Mouse (Mus musculus): ENCODE measurements around the gene Pisd. TPM values are rescaled to one million over a fixed set of nuclear protein-coding genes. Genes with fewer than 3 reads are reported as not detected.

Gene Pisd
- total and polyA plus RNA-seq, 2 experiments from 2014 or later, result 89.0 to 94.5 TPM

DNA sequence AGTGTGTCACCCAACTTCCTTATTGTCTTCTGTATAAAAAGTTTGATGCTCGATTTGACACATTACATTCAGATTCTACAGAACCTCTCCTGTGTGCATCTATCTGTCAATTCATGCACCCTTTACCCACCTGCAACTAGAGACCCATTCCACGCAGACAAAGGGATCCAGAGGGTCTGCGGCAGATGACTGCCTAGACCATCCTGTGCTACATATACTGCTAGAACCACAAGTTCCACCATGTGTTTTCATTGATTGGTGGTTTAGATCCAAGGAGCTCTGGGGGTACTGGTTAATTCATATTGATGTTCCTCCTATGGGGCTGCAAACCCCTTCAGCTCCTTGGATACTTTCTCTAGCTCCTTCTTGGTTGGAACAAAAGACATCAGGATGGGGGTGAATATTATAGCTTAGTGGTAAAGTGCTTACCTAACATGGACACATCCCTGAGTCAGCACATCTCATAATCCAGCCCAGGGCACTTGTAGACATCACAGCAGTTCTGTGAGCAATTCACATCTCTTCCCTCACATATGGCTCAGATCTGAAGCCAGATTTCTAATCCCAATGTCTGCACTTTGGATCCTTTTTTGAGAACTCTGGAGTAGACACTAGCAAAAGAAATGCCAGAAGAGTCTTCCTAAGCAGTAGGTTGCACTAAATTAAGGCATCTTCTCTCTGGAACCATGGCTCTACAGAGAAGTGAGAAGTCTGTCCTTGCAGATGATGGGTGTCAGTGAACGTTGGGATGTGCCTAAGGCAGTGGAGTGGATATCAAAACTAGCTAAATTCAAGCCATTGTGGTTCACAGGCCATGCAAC is 73.0 kb downstream of the Pisd start:
- Histone ChIP-seq H3K4me1 (ENCODE audit: insufficient read depth, low read length) (0 out of 2 replicates have a peak, but pooled peaks cover 6% of the 10 kb centered on the region), H3K9me3 (ENCODE audit: low read length) (no peaks in the 10 kb centered on the region), H3K4me2 (ENCODE audit: low read depth, low read length, poor library complexity, severe bottlenecking) (peak overlapping the region; percentile 68), H3K36me3 (ENCODE audit: insufficient read depth, low read length) (no peaks in the 10 kb centered on the region), H3K9ac (replicated peaks; ENCODE audit: low read length, poor library complexity, severe bottlenecking) (no peak overlapping the region), H3K4me3 (ENCODE audit: low read depth, low read length) (no peak overlapping the region), H3K27me3 (ENCODE audit: insufficient read depth, low read length) (no peaks in the 10 kb centered on the region), H3K27ac (ENCODE audit: low read depth, low read length) (no peak overlapping the region)
- WGBS, result 73% methylated on average over 4 of the region's 4 CpGs
- ATAC-seq (ENCODE audit: low FRiP score), result no peak
- no peak for DNase-seq (ENCODE audit: low spot score)
- TF ChIP-seq CTCF (IDR thresholded peaks at IDR 0.05), result no peak

DNA sequence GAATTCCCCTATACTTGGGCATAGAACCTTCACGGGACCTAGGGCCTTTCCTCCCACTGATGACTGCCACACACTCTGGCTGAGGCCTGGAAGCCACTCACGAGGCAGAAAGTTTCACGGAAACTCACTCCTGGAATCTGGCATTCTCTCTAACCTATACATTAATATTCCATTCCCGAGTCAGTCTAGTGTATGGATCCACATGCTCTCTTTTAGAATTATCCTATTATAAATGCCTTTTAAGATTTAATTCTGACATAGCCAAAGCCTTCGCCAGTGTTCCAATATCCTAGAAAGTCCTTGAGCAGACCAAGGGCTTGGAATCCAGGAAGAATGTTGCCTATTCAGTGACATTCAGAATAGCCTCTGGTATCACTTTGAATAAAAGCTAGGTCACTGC is 74.0 kb downstream of the Pisd start:
- H3K4me1 ChIP-seq (ENCODE audit: insufficient read depth, low read length), result 0 out of 2 replicates have a peak, but pooled peaks cover 6% of the 10 kb centered on the region
- H3K9me3 ChIP-seq (ENCODE audit: low read length), result no peaks in the 10 kb centered on the region
- H3K4me3 ChIP-seq (ENCODE audit: low read depth, low read length), result no peak overlapping the region
- ATAC-seq (ENCODE audit: low FRiP score), result no peak
- H3K9ac ChIP-seq (replicated peaks; ENCODE audit: low read length, poor library complexity, severe bottlenecking), result no peak overlapping the region
- H3K4me2 ChIP-seq (ENCODE audit: low read depth, low read length, poor library complexity, severe bottlenecking), result no peak overlapping the region
- DNase-seq (ENCODE audit: low spot score), result no peak
- TF ChIP-seq CTCF (IDR thresholded peaks at IDR 0.05), result no peak
- WGBS, result 67% methylated on average over 5 of the region's 5 CpGs
- no peak overlapping the region for H3K27ac ChIP-seq (ENCODE audit: low read depth, low read length)
- no peaks in the 10 kb centered on the region for H3K36me3 ChIP-seq (ENCODE audit: insufficient read depth, low read length)
- H3K27me3 ChIP-seq (ENCODE audit: insufficient read depth, low read length), result no peaks in the 10 kb centered on the region

DNA sequence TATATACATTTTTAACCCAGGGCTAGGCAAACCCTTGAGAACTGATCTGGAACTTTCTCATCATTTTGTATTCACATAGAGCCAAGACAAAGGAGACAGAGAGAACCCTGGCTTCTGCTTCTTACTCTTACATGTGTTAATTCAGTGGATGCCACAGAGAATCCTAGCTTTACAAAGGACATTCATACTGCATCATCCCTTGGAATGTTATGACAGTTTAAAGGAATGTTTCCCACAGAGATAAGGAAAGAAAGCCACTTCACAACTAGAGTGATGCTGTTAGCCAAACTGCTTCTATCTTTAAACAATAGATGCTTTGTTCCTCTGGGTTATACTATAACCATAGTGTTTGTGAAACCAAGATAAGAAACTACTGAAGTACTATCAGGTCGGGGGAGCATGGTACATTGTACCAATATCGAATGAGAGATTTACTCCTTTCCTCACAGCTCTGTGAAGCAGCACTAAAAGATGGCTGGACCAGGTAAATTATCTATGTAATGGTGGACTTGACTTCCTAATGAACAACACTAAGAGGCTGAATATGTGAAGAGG is 79.1 kb downstream of the Pisd start:
- no peaks in the 10 kb centered on the region for H3K9me3 ChIP-seq (ENCODE audit: low read length)
- TF ChIP-seq CTCF (IDR thresholded peaks at IDR 0.05), result no peak
- no peak overlapping the region for H3K9ac ChIP-seq (replicated peaks; ENCODE audit: low read length, poor library complexity, severe bottlenecking)
- H3K36me3 ChIP-seq (ENCODE audit: insufficient read depth, low read length), result no peaks in the 10 kb centered on the region
- no peak overlapping the region for H3K4me2 ChIP-seq (ENCODE audit: low read depth, low read length, poor library complexity, severe bottlenecking)
- no peak for DNase-seq (ENCODE audit: low spot score)
- 86% methylated on average over 2 of the region's 2 CpGs for WGBS
- no peak overlapping the region for H3K27ac ChIP-seq (ENCODE audit: low read depth, low read length)
- no peak for ATAC-seq (ENCODE audit: low FRiP score)
- no peaks in the 10 kb centered on the region for H3K4me1 ChIP-seq (ENCODE audit: insufficient read depth, low read length)
- H3K4me3 ChIP-seq (ENCODE audit: low read depth, low read length), result no peak overlapping the region
- no peaks in the 10 kb centered on the region for H3K27me3 ChIP-seq (ENCODE audit: insufficient read depth, low read length)

DNA sequence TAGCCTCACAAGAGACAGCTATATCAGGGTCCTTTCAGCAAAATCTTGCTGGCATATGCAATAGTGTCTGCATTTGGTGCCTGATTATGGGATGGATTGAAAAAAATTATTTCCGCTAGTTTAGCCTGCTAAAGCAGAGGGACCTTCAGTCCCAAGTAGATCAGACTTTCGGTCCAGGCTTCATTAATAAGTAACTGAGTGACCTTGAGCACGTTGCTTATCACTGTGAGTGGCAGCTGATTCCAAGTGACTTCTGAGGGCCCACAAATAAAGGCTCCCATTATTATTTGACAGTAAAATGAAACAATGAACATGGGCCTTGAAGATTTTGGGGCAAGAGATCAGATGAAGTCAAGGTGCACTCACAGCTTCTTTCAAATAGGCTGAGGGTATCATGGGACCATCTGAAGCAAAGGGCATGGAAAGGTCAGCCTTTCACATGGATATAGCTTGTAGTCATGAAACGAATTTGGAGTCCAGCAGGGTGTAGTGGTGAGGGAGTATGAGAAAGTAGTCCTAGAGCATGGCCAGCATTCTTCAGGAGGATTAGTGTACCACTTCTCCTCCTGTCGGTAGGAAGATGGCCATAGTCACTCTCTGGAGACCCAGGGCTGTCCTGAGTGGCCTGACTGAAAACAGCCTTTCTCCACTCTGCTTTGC is 88.1 kb downstream of the Pisd start:
- Histone ChIP-seq H3K9ac (replicated peaks; ENCODE audit: low read length, poor library complexity, severe bottlenecking) (no peak overlapping the region), H3K27me3 (ENCODE audit: insufficient read depth, low read length) (no peaks in the 10 kb centered on the region), H3K4me3 (ENCODE audit: low read depth, low read length) (no peak overlapping the region), H3K36me3 (ENCODE audit: insufficient read depth, low read length) (no peaks in the 10 kb centered on the region), H3K4me2 (ENCODE audit: low read depth, low read length, poor library complexity, severe bottlenecking) (no peak overlapping the region), H3K27ac (ENCODE audit: low read depth, low read length) (no peak overlapping the region), H3K9me3 (ENCODE audit: low read length) (no peaks in the 10 kb centered on the region), H3K4me1 (ENCODE audit: insufficient read depth, low read length) (no peaks in the 10 kb centered on the region)
- no peak for TF ChIP-seq CTCF (IDR thresholded peaks at IDR 0.05)
- no peak for ATAC-seq (ENCODE audit: low FRiP score)
- 73% methylated on average over 5 of the region's 5 CpGs for WGBS
- no peak for DNase-seq (ENCODE audit: low spot score)

DNA sequence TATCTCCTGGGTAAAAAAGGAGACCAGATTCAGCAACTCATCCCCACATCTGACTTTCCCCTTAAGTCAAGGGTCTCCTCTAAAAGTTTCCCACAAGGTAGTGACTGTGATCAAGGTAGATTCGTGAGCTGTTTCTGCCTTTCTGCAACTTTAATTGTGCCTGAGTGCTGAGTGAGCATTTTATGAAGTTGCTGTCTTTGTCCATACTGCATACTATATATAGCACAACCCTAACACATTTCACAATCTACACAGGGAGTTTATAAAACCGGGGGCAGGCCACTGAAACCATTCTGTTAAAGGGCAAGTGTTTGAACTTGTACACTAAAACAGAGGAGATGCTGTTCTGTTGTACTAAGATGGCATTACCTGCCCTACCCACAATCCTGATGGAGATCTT is 92.0 kb downstream of the Pisd start:
- H3K27me3 ChIP-seq (ENCODE audit: insufficient read depth, low read length), result no peaks in the 10 kb centered on the region
- H3K27ac ChIP-seq (ENCODE audit: low read depth, low read length), result no peak overlapping the region
- no peak overlapping the region for H3K9ac ChIP-seq (replicated peaks; ENCODE audit: low read length, poor library complexity, severe bottlenecking)
- H3K9me3 ChIP-seq (ENCODE audit: low read length), result no peaks in the 10 kb centered on the region
- no peak for TF ChIP-seq CTCF (IDR thresholded peaks at IDR 0.05)
- 59% methylated on average over 2 of the region's 2 CpGs for WGBS
- DNase-seq (ENCODE audit: low spot score) (no peak), ATAC-seq (ENCODE audit: low FRiP score) (no peak)
- no peak overlapping the region for H3K4me3 ChIP-seq (ENCODE audit: low read depth, low read length)
- H3K4me1 ChIP-seq (ENCODE audit: insufficient read depth, low read length), result no peaks in the 10 kb centered on the region
- H3K36me3 ChIP-seq (ENCODE audit: insufficient read depth, low read length), result no peaks in the 10 kb centered on the region
- no peak overlapping the region for H3K4me2 ChIP-seq (ENCODE audit: low read depth, low read length, poor library complexity, severe bottlenecking)

Other genes starting within 250 kb of the Pisd start
- 20.3 and 22.8 TPM in 2 replicates for gene Yes1, start 174.5 kb downstream of the Pisd start, total RNA-seq (2014; rRNA removed)
- 11.5 TPM in 2 replicates for gene Yes1, start 174.5 kb downstream of the Pisd start, polyA plus RNA-seq (2015; fragmentation: Nextera tagmentation; extraction: Ambion mirVana)
- 7.0 TPM in 1 of 2 replicates, not detected in the other for gene Gm20671, start 41.5 kb upstream of the Pisd start, total RNA-seq (2014; rRNA removed)
- gene Gm20671, start 41.5 kb upstream of the Pisd start, polyA plus RNA-seq (2015; fragmentation: Nextera tagmentation; extraction: Ambion mirVana), result not detected in 2 replicates
- 17.4 and 21.1 TPM in 2 replicates for gene Prr14l, start 68.6 kb upstream of the Pisd start, total RNA-seq (2014; rRNA removed)
- 6.1 and 13.5 TPM in 2 replicates for gene Prr14l, start 68.6 kb upstream of the Pisd start, polyA plus RNA-seq (2015; fragmentation: Nextera tagmentation; extraction: Ambion mirVana)
- 37.5 and 55.3 TPM in 2 replicates for gene Depdc5, start 78.1 kb upstream of the Pisd start, total RNA-seq (2014; rRNA removed)
- 15.1 and 18.1 TPM in 2 replicates for gene Depdc5, start 78.1 kb upstream of the Pisd start, polyA plus RNA-seq (2015; fragmentation: Nextera tagmentation; extraction: Ambion mirVana)
- gene Ywhah, start 233.2 kb upstream of the Pisd start, total RNA-seq (2014; rRNA removed), result 704 and 729 TPM in 2 replicates
- 1,094 and 1,095 TPM in 2 replicates for gene Ywhah, start 233.2 kb upstream of the Pisd start, polyA plus RNA-seq (2015; fragmentation: Nextera tagmentation; extraction: Ambion mirVana)